Mouse (Mus musculus): Measurements from ENCODE around the gene Nsl1.

GRCm38 (mm10) chr1:191053555-191053954, 9.3 kb upstream of the Nsl1 start:
- TF ChIP-seq POLR2A (IDR thresholded peaks at IDR 0.05; ENCODE audit: borderline replicate concordance, control insufficient read depth, low read depth, low read length), result no peak
- TF ChIP-seq CTCF (IDR thresholded peaks at IDR 0.05; ENCODE audit: control insufficient read depth, insufficient read depth, low read length), result no peak
